Mouse (Mus musculus): ENCODE measurements around the gene Wdr62.

GRCm38 (mm10) chr7:30196171-30196570, 84.0 kb downstream of the Wdr62 start:
- TF ChIP-seq CTCF (IDR thresholded peaks at IDR 0.05; ENCODE audit: low read depth) (no peak), EP300 (IDR thresholded peaks at IDR 0.05; ENCODE audit: low read depth) (no peak)
